Mouse (Mus musculus): ENCODE measurements around the gene Nfic. TPM values are rescaled to one million over a fixed set of nuclear protein-coding genes. Genes with fewer than 3 reads are reported as not detected.
A peak's percentile ranks its signal among the peaks of the same experiment; 100 is the strongest.

The Nfic gene
- total RNA-seq, 4 experiments from 2014 or later, result 52.8 to 61.6 (median 58.7) TPM

DNA sequence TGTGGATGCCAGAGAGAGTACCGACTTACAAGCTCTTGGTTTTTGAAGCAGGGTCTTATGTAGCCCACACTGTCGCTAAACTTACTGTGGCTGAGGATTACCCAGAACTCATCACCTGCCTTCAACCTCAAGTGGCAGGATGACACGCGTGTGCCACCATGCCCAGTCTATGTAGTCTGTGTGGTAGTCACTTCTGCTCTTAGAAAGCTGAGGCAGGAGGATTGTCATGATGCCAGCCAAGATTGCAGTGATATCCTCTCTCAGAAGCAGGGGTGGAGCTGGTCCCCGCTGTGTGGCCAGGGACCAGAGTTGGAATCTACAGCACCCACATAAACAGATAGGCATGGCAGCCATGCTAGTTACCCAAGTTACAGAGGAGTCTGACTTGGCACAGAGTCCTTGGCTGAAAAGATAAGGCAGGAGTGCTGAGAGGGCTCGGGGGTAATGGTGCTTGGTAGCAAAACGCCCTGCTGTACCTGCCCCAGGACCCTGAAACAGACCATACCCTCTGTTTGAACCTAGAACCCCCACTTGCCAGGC lies 30.1 kb upstream of the Nfic start:
- no peak for DNase-seq (ENCODE audit: low spot score in 2 of 2)

DNA sequence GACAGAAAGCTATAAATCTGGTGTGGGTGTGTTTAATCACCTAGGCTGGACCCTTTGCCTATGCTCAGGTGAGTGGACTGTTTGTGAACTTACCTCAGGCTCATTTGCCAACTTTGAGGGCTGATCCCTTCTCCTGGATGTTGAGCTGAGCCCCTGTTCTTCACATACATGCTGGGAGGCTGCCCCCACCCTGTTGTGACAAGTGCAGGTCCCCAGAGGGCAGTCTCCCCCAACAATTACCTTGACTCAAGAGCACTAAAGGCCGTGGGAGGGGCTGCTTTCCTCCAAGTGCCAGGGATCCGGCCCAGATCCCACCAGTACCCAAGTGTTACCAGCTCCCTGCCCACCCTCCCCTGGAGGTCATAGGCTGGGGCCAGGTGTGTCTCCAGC lies 29.6 kb upstream of the Nfic start:
- DNase-seq (ENCODE audit: low spot score in 2 of 2), result no peak

DNA sequence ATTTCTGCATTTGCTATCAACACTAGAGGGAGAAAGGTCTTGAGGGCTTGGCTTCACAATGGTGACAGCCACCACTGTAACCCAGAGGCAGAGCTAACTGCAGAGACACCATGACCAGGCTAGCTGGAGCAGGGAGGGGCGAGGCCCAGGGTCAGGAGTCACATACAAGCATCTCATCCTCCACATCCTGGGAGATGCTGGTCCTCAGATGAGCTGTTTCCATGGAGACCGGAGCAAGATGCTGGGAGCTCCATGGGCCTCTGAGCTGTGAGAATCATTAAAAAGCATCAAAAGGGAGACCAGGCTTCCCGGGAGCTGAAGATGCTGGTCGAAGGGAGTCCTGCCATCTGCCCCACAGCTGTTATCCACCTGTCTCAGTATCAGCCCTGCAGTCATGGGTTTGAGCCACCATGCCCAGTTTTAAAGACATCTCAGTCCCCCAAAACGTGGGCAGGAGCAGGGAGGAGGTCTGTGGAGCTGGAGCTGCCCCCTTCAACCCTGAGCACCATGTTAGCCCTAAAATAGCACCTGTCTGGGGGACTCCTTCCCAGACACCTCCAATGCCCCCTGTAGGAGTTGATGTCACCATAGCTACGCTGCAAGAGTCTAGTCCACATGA lies 29.1 kb upstream of the Nfic start:
- DNase-seq (ENCODE audit: low spot score in 2 of 2), result peak in 1 of 2 experiments; percentile 63

DNA sequence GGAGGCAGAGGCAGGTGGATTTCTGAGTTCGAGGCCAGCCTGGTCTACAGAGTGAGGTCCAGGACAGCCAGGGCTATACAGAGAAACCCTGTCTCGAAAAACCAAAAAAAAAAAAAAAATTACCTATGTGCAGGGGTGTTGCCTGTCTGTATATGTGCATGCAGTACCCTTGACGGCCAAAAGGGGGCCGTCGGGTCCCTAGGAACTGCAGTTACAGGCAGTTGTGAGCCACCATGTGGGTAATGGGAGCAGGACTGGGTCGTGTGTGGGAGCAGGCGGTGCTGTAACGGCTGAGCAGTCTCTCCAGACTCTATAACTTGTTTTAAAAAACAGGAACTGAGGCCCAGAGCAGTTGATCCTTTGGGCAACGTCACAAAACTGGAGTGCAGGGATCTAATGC lies 28.5 kb upstream of the Nfic start:
- DNase-seq (ENCODE audit: low spot score in 2 of 2), result peak in 1 of 2 experiments; percentile 56

DNA sequence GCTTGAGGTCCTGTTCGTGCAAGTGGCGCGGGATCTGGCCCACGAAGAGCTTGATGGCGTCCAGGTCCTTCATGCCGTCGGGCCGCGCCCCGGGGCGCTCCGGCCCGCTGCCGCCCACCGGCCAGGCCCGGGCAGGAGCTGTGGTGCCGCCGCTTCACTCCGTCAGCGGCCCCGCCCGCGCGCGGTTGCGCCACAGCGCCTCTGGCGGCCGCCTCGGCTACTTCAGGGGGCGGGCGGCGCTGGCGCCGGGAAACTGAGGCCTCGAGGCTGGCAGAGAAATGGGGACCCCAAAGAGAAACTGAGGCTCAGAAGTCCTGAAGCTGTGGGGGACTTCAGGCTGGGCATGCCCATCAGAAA lies 27.1 kb upstream of the Nfic start, which contains the start of gene Celf5:
Celf5 (minus strand) TSS at position 177 of the 357 bp plus-strand sequence.
- DNase-seq (ENCODE audit: low spot score in 2 of 2), result peak in 1 of 2 experiments; percentile 64

DNA sequence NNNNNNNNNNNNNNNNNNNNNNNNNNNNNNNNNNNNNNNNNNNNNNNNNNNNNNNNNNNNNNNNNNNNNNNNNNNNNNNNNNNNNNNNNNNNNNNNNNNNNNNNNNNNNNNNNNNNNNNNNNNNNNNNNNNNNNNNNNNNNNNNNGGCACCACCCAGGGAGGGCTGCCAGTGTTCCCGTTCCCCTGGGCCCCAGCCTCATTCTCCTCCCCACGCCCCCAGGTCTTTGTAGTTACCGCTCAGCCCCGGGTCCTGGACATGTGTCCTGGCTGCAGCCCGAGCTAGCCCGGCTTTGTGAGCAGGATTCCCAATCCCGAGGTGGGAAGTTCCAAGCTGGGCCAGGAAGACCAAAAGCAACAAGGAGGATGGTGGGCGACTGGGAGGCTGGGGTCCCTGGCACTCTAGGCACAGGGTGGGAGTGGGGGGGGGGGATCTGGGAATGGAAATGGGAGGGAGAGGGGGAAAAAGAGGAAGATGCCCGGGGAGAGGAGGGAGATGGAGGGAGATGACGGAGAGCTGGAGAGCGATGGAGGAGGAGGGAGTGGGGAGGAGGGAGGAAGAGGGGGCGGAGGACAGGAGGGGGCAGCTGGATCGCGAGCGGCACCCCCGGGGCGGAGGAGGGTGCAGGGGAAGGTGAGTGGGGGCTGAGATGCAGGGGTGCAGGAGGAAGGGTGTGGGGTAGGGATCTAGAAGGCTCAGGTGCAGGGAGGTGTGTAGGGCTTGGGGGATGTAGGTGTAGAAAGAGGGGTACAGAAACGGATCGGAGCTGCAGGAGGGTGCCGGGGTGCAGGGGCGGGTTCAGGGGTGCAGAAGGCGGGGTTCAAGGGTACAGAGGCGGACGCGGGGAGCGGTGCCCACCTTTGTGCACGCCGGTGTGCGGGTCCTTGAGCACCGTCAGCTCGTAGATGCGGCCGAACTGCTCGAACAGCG lies 26.4 kb upstream of the Nfic start:
- DNase-seq (ENCODE audit: low spot score in 2 of 2), result no peak

DNA sequence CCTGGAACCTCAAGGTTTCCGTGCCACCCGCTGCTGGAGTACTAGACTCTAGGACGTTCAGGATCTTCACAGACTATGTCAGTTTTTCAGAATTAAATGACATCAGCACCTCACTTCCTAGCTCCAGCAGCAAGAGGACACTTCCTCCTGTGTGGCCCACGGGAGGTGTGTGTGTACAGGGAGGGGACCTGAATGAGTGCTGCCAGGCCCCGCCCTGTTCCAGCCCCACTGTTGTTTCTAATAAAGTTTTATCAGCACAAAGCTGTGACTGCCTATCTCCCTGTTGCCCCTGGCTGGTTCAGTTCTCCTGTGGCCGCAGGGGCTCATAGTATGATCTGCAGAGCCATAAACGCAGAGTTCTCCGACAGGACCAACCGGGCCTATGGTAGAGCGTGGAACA lies 19.0 kb upstream of the Nfic start:
- no peak for DNase-seq (ENCODE audit: low spot score in 2 of 2)

DNA sequence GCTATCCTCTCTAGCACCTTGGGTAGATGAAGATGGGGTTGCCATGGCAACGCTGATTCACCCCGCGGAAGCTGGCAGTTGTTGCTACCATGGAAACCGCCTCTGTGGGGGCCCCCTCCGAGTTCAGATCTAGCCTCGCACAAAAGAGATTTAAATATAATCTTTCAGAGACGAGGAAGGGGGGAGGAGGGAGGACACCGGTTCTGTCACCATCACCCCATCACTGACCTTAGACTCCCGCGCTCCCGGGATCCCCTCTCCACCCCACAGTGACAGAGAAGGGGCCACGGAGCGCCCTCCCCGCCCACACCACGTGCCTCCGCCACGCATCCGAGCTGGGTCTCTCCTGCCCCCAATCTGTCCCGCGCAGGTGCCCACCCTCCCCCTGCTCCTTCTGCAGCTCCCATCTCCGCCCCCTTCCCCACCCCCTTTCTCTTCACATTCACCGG lies 17.6 kb upstream of the Nfic start:
- peak; percentile 89 to 91 for DNase-seq (ENCODE audit: low spot score in 2 of 2)

DNA sequence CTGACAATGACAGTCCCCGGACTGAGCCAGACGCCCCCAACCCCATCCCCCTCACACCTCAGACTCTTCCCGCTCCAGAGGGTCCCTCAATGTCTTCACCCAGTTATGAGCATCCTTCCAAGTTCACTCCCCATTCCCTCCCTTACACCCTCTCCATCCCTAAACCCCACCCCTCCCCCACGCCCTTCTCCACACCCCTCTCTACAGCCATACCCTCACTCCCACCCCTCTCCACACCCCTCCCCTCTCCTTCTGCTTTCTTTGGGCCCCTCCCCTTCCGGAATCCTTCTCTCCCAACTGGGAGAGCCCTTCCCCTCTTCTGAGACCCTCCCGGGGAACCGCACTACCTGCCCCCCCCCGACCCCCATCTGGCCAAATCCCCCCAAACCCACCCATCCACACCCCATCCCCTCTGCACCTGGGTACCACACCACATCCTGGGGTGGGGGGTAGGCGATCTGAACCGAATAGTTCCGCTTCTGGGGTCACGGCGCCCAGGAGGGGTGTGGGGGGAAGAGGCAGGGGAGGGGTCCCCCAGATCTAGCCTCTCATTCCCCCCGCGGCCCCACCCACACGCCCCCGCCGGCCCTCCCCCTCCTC lies 17.1 kb upstream of the Nfic start:
- DNase-seq (ENCODE audit: low spot score in 2 of 2), result no peak

DNA sequence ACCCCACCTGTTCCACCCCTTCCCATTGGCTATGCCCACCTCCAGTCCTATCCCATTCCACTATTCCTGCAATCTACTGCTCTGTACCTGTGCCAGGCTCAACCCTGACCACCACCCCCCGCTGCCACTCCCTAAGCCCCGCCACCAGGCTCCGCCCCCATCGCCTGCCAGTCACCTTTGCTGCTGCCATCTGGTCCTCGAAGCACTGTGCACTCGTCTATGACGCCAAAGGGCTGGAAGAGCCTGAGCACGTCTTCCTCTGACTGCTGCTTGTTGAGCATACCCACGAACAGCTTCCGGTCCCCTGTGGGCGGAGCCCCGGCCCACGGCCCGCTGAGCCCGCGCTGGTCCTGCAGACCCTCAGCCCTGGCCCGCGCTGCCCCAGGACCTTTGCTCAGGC lies 15.0 kb upstream of the Nfic start:
- DNase-seq (ENCODE audit: low spot score in 2 of 2), result no peak

DNA sequence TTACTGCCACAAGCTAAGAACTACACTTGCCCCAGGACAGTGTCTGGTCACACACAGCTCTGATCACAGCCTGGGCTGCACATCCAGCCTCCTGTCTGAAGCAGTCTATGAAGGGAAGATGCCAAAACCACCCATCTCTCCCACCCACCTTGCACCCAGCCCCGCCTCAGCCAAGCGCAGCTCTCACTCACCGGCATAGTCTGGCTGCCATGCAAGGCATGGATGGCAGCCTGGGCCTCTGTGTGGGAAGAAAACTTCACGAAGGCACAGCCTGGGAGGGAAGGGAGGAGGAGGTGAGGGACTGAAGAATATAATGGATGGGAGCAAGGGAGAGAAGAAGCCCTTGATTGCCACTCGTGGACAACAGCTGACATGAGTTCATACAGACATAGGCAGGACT lies 13.8 kb upstream of the Nfic start:
- peak in 1 of 2 experiments; percentile 51 for DNase-seq (ENCODE audit: low spot score in 2 of 2)

DNA sequence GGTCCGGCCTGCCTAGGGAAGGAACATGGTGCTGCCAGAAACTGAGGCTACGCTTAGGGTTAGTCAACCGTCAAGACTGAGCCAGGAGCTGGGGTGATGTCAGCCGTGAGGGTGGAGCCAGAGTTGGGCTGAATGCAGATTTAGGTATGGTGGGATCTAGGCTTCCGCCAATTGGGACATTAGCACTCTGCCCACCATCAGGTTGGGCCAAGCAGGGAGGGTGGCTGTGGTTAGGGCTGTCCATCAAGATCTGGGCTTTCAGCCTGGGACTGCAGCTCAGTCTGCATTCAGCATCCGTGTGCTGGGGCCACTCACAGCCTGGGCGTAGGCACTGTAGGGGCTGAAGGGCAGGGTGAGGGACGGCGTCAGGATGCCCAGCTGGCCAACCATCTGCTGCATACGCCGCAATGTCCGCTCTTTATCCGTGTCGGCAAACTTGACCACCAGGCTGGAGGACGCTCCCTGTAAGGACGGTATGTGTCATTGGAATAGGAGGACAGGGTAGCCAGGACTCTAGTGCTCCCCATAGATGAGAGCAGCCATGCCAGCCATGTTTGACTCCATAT lies 12.3 kb upstream of the Nfic start:
- no peak for DNase-seq (ENCODE audit: low spot score in 2 of 2)

DNA sequence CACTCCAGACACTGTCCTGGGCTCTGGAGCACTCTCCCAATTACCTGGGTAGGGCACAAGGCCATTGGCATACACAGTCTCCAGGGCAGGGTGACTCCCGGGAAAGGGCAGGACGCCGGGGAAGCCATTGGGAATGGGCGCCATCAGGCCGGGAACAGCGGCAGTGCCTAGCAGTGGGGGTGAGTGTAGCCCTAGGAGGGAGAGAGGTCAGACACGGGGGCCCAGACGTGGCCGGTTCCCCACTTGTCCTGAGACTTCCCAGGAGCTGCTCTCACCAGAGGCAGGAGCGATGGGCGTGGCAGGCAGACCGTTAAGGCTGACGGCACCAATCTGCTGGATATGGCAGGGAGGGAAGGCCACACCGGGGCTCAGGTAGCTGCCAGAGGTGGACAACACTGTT lies 11.4 kb upstream of the Nfic start:
- no peak for DNase-seq (ENCODE audit: low spot score in 2 of 2)

DNA sequence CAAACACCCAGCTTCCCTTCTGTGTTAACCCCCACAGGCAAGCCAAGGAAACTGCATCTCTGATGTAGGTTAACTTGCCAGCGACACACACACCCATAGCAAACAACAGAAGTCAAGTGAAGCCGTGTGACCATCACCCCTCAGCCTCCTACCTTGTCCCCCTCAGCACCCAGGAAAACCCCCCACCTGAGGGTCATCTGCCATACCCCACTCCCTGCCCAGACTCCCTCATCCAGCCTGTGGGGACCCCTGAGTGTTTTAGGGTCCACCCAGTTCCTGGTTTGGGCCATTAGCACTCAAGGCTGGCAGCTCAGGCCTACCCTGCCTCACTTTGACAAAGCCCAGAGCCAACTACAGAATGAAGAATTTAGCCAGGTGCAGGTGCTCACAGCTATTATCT lies 10.6 kb upstream of the Nfic start:
- DNase-seq (ENCODE audit: low spot score in 2 of 2), result no peak

DNA sequence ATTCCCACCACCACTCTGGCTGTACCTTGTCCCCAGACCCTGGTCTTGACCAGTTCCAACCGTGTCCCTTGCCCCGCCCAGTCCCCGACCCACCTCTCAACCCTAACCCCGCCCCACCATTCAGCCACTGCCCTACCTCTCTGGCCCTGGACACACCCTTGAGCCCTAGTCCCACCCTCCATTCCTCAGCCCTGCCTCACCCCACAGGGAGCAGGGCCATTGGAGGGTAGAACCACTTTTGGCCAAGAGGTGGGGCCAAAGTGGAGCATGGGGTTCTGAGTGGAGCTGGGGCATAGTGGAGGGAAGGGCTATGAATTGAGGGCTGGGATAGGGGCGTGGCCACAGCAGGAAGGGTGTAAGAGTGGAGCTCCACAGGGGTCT lies 9.8 kb upstream of the Nfic start:
- DNase-seq (ENCODE audit: low spot score in 2 of 2), result no peak

DNA sequence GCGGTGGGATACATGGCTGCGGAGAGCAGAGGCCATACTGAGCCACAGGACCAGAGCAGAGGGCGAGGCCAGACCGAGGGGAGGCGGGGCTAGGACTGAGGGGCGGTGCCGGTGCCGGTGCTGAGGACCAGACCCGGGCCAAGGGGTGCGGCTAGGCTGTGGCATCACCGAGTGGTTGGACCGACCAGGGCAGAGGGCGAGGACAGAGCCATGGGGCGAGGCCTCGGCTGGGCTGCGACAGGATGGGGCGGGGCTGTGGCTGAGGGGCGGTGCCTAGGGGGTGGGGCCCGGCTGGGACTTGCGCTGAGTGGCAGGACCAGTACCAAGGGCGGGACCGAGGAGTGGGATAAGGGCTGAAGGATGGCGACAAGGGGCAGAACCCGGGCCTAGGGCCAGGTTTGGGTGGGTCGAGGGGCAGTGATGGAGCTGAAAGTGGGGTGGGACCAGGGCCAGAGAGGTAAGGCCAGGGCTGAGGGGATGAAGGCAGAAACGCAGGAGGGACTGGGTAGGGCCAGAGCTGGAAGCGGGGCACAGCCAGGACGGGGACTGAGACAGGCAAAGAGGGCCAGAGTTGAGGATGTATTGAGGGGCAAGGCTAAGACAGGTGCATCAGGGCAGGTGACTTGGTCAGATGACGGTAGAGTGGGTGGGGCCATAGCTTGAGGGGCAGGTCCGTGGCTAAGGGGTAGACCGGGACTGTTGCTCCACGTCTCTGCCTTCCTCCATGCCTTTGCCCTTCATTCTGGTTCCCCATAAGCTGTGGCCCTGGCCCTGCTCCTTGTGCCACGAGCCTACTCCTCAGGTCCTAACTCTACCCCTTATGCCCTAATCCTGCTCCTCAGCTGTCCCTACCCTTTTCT lies 9.2 kb upstream of the Nfic start:
- peak in 1 of 2 experiments; percentile 20 for DNase-seq (ENCODE audit: low spot score in 2 of 2)

DNA sequence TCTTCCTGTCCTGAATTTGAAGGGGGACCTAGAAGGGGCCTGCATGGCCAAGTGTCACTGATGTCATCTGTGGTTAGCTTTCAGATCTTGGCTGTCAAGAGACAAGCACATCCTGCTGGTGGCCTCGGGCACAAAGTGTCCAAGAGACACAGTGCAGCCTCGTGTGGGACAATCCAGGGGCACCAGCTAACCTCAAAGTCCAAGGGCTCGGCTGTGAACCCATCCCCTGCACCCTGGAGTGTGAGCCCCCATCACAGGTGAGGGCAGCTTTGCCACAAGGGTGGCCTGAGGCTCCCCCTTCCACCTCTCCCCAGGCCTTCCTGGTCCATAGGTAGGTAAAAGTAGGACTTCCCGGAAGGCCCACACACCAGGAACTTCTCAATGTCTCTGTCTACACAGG lies 8.1 kb upstream of the Nfic start:
- peak in 1 of 2 experiments; percentile 9 for DNase-seq (ENCODE audit: low spot score in 2 of 2)

DNA sequence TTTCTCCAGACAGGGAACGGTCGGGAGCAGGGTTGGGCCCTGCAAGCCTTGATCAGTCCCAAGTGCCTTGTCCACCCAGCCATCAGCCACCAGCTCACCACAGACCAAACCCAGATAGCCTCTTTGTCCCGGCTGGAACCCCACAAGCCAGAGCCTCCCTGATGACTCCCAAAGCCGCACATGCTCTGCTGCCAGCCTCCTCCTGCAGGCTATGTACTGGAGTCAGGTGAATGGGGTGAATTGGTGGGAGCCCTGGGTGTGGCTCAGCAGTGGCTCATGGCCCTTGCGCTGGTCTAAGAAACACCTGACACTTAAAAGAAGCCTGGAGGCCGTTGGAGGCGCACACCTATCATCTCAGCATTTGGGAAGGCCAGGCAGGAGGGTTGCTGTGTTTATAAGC lies 7.5 kb upstream of the Nfic start:
- peak in 1 of 2 experiments; percentile 4 for DNase-seq (ENCODE audit: low spot score in 2 of 2)

DNA sequence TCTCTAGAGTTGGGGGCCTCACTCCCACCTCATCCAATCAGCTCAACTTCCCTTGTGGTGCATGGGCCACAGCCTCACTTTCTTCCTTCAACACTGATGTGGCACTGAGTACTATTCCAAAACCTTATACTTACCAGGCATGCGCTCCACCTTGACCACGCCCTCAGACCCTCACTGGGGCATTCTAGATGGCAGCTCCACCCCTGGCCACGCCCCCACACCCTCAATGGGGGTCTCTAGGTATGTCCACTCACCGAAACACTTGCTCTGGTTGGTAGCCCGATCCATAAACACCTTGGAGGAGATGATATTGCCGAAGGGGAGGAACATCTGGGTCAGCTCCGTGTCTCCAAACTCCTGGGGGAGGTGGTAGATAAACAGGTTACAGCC lies 7.0 kb upstream of the Nfic start:
- no peak for DNase-seq (ENCODE audit: low spot score in 2 of 2)

DNA sequence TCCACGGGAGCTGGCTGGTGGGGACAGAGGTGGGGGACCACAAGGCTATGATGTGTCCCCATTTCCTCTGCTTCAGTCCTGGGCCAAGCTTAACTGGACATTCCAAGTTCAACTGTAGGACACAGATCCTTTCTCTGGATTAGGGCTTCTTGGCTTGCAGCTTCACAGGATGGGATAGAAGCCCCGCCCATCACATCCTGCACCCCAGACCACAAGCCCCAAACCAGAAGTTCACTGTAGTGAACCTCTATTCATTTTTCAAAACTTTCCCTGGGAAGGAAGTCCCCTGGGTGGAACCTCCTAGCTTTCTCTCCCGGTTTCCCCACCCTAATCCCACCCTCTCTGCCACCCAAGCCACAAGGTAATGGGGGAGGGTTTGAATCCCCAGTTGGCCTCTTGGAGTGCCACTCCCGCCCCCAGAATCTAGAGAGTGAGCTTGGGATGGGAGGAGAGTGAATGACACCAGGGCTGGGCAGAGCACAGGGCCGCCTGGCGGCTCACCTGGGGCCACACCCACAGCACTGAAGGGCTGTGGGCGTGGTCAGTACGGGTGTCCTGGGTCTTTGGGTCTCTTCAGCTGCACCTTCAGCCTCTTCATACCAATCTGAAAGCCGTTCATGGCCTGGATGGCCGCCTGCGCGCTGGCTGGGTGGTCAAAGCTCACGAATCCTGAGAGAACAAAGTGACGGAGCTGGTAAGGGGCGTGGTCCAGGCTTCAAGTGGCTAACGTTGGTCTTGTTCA lies 6.4 kb upstream of the Nfic start:
- DNase-seq (ENCODE audit: low spot score in 2 of 2), result no peak
